Mouse (Mus musculus) heart, postnatal 0 days (tissue): ENCODE measurements around the gene Mturn. TPM values are rescaled to one million over a fixed set of nuclear protein-coding genes. Genes with fewer than 3 reads are reported as not detected.

ENCODE experiments used
- ATAC-seq: fragments of 200-750 bp; cut with Nextera tagmentation; 2 replicates; pipeline ENCODE4 v1.8.0; 2017; ENCODE audit warnings: low read depth, moderate number of reproducible peaks, moderate library complexity; ENCODE audit not compliant: insufficient read depth
- DNase-seq: peaks from one replicate; pipeline ENCODE4 v3.0.0-alpha.2; 2016; ENCODE audit warnings: low spot score
- H3K27ac ChIP-seq: fragments of 300-500 bp; sonication (generic); 2 replicates; pipeline ENCODE4 v1.5.1; 2014; ENCODE audit warnings: low read depth, mild to moderate bottlenecking
- H3K27me3 ChIP-seq: fragments of 300-500 bp; sonication (generic); 2 replicates; pipeline ENCODE4 v1.6.1; 2014; ENCODE audit warnings: low read length, mixed read lengths; ENCODE audit not compliant: control insufficient read depth, insufficient read depth
- H3K36me3 ChIP-seq: fragments of 300-500 bp; sonication (generic); replicated peaks from 2 replicates; pipeline ENCODE4 v1.6.1; 2014; ENCODE audit warnings: low read length, mixed read lengths; ENCODE audit not compliant: control insufficient read depth, insufficient read depth
- H3K4me1 ChIP-seq: fragments of 300-500 bp; sonication (generic); 2 replicates; pipeline ENCODE4 v1.6.1; 2014; ENCODE audit warnings: antibody characterized with exemption; ENCODE audit not compliant: control insufficient read depth, insufficient read depth
- H3K4me2 ChIP-seq: fragments of 300-500 bp; sonication (generic); 2 replicates; pipeline ENCODE4 v1.6.1; 2014; ENCODE audit warnings: low read depth, mild to moderate bottlenecking, low read length, moderate library complexity
- H3K4me3 ChIP-seq: fragments of 300-500 bp; sonication (generic); 2 replicates; pipeline ENCODE4 v1.5.1; 2014; ENCODE audit warnings: low read depth, low read length
- H3K9ac ChIP-seq: fragments of 300-500 bp; sonication (generic); replicated peaks from 2 replicates; pipeline ENCODE4 v1.6.1; 2014; ENCODE audit warnings: low read depth, low read length, mixed read lengths
- H3K9me3 ChIP-seq: fragments of 300-500 bp; sonication (generic); replicated peaks from 2 replicates; pipeline ENCODE4 v1.6.1; 2016; ENCODE audit warnings: low read length; ENCODE audit not compliant: control insufficient read depth
- CTCF ChIP-seq: IDR thresholded peaks from 2 replicates; pipeline ENCODE4 v1.5.1; 2016; ENCODE audit warnings: antibody characterized with exemption, control low read depth, low read depth
- EP300 ChIP-seq: IDR thresholded peaks from 2 replicates; pipeline ENCODE4 v1.6.1; 2016; ENCODE audit warnings: antibody characterized with exemption, low read depth
- WGBS: fragments of 180-500 bp; shearing (Covaris S2); extraction: QIAGEN DNeasy Blood & Tissue Kit; methylation state at CpG from one replicate; pipeline ENCODE4 v1.1.7; 2014; 5-methylcytosine and 5-hydroxymethylcytosine counted together
- polyA plus RNA-seq: library from polyadenylated mRNA; unstranded; fragments of >200 nt; fragmentation: Nextera tagmentation; extraction: Ambion mirVana; gene quantifications from 2 replicates; pipeline ENCODE4 v1.2.1, GENCODE M21; 2015
- total RNA-seq: library from RNA; depleted of rRNA; stranded (reverse); fragments of >200 nt; gene quantifications from 2 replicates; pipeline ENCODE4 v1.2.3, GENCODE M21; 2014; ENCODE audit warnings: low replicate concordance

Mturn gene
- total and polyA plus RNA-seq, 2 experiments from 2014 or later, result 3.2 to 5.6 TPM

GRCm38 (mm10) chr6:54704847-54705246 is 23.4 kb downstream of the Mturn start:
- TF ChIP-seq EP300, result no peak
- no peak for TF ChIP-seq CTCF
- no peak overlapping the region for H3K9ac ChIP-seq
- H3K4me1 ChIP-seq, result peaks cover 15% of the 10 kb centered on the region; the same call in 1 of the 2 replicates
- H3K4me3 ChIP-seq, result no peak overlapping the region
- no peak for DNase-seq
- peaks cover 11% of the 10 kb centered on the region; the same call in 1 of the 2 replicates for H3K27me3 ChIP-seq
- WGBS, result 35% methylated on average over 5 of the region's 5 CpGs
- no peak overlapping the region for H3K4me2 ChIP-seq
- no peak overlapping the region for H3K27ac ChIP-seq
- H3K9me3 ChIP-seq, result no peaks in the 10 kb centered on the region
- no peak for ATAC-seq
- no peaks in the 10 kb centered on the region for H3K36me3 ChIP-seq

GRCm38 (mm10) chr6:54705387-54705909 is 24.0 kb downstream of the Mturn start:
- Histone ChIP-seq H3K36me3 (no peaks in the 10 kb centered on the region), H3K4me2 (peak overlapping the region; percentile 55), H3K27me3 (peaks cover 11% of the 10 kb centered on the region; the same call in 1 of the 2 replicates), H3K4me1 (peaks cover 15% of the 10 kb centered on the region; the same call in 1 of the 2 replicates), H3K9ac (no peak overlapping the region), H3K4me3 (peak overlapping the region; percentile 27), H3K27ac (no peak overlapping the region), H3K9me3 (peaks cover 2% of the 10 kb centered on the region; the same call in 1 of the 2 replicates)
- DNase-seq (peak; percentile 87), ATAC-seq (peak; percentile 85)
- 12% methylated on average over 11 of the region's 11 CpGs for WGBS
- TF ChIP-seq CTCF, result peak; percentile 62
- TF ChIP-seq EP300, result no peak

GRCm38 (mm10) chr6:54706099-54706498 is 24.7 kb downstream of the Mturn start:
- whole genome bisulfite sequencing, result 60% methylated on average over 2 of the region's 2 CpGs
- H3K27me3 ChIP-seq, result peaks cover 11% of the 10 kb centered on the region; the same call in 1 of the 2 replicates
- DNase-seq, result no peak
- TF ChIP-seq EP300 (no peak), CTCF (no peak)
- no peak overlapping the region for H3K27ac ChIP-seq
- H3K4me1 ChIP-seq, result peaks cover 15% of the 10 kb centered on the region; the same call in 1 of the 2 replicates
- no peak for ATAC-seq
- no peak overlapping the region for H3K4me2 ChIP-seq
- H3K36me3 ChIP-seq, result no peaks in the 10 kb centered on the region
- peaks cover 5% of the 10 kb centered on the region; the same call in 1 of the 2 replicates for H3K9me3 ChIP-seq
- no peak overlapping the region for H3K4me3 ChIP-seq
- H3K9ac ChIP-seq, result no peak overlapping the region

- peaks cover 11% of the 10 kb centered on the region; the same call in 1 of the 2 replicates for H3K27me3 ChIP-seq
- H3K4me1 ChIP-seq, result peaks cover 15% of the 10 kb centered on the region; the same call in 1 of the 2 replicates
- H3K4me2 ChIP-seq, result no peak overlapping the region
- no peak overlapping the region for H3K9ac ChIP-seq
- ATAC-seq (no peak), DNase-seq (no peak)
- peaks cover 5% of the 10 kb centered on the region; the same call in 1 of the 2 replicates for H3K9me3 ChIP-seq
- no peaks in the 10 kb centered on the region for H3K36me3 ChIP-seq
- H3K4me3 ChIP-seq, result no peak overlapping the region
- TF ChIP-seq CTCF (no peak), EP300 (no peak)
- WGBS, result 65% methylated on average over 3 of the region's 3 CpGs
- no peak overlapping the region for H3K27ac ChIP-seq
Measured at GRCm38 (mm10) chr6:54706611-54707172, 25.3 kb downstream of the Mturn start.

- no peak for TF ChIP-seq CTCF
- no peak for TF ChIP-seq EP300
- peaks cover 15% of the 10 kb centered on the region; the same call in 1 of the 2 replicates for H3K4me1 ChIP-seq
- H3K9me3 ChIP-seq, result peaks cover 5% of the 10 kb centered on the region; the same call in 1 of the 2 replicates
- ATAC-seq, result no peak
- no peak for DNase-seq
- peaks cover 11% of the 10 kb centered on the region; the same call in 1 of the 2 replicates for H3K27me3 ChIP-seq
- H3K36me3 ChIP-seq, result no peaks in the 10 kb centered on the region
- no peak overlapping the region for H3K27ac ChIP-seq
- 90% methylated on average over 4 of the region's 4 CpGs for WGBS
- no peak overlapping the region for H3K9ac ChIP-seq
- H3K4me2 ChIP-seq, result no peak overlapping the region
- no peak overlapping the region for H3K4me3 ChIP-seq
Measured at GRCm38 (mm10) chr6:54708646-54709045, 27.2 kb downstream of the Mturn start.
